In genomic region chr5:137783901-137784540, GRCm38 (mm10) we compare ENCODE assay signal across 1 mouse cellular context.
TF ChIP-seq lines count a peak whose summit lies in the region.

No protein-coding gene starts in this region.

TF ChIP-seq in CH12.LX, 34 proteins besides CTCF, POLR2A, EP300 and RAD21 (continued from another document):
- TF ChIP-seq MAZ (IDR thresholded peaks at IDR 0.05; ENCODE audit: low read depth, low read length): no peak
- no peak for TF ChIP-seq ELF1 (IDR thresholded peaks at IDR 0.05; ENCODE audit: low read depth, low read length)
- no peak for TF ChIP-seq SIN3A (IDR thresholded peaks at IDR 0.05; ENCODE audit: low read length)
- TF ChIP-seq ZKSCAN1 (IDR thresholded peaks at IDR 0.05; ENCODE audit: borderline replicate concordance, low read depth, low read length): no peak
- no peak for TF ChIP-seq SMC3 (IDR thresholded peaks at IDR 0.05; ENCODE audit: low read depth, low read length)
- no peak for TF ChIP-seq ZC3H11A (IDR thresholded peaks at IDR 0.05; ENCODE audit: low read depth, low read length)
- no peak for TF ChIP-seq ETS1 (conservative IDR thresholded peaks at IDR 0.05; ENCODE audit: low read depth, low read length)
- no peak for TF ChIP-seq JUND (conservative IDR thresholded peaks at IDR 0.05; ENCODE audit: low read depth, low read length)
- TF ChIP-seq UBTF (IDR thresholded peaks at IDR 0.05; ENCODE audit: low read depth, low read length): no peak
- no peak for TF ChIP-seq MEF2A (IDR thresholded peaks at IDR 0.05; ENCODE audit: borderline replicate concordance, low read depth, low read length)
- no peak for TF ChIP-seq MAX (IDR thresholded peaks at IDR 0.05; ENCODE audit: low read length)
